In genomic region chr8:10067775-10068174, GRCm38 (mm10) we compare ENCODE assay signal across 23 mouse cellular contexts.
DNase-seq lines count a peak whose midpoint lies in the region; ATAC-seq and TF ChIP-seq lines count a peak whose summit lies in the region.
"Had no signal": no experiment of that assay in that cellular context is flagged by ENCODE, and none has a peak within 500 bp of the region (broad histone marks: within the 10 kb centered on the region; RNA-seq: fewer than 3 reads in every experiment).

No protein-coding gene starts in this region.

- peak; percentile 15 to 31 for DNase-seq in cerebellum, postnatal 10 days
- no peak for DNase-seq in cerebellum, adult 11 months
- no peak for DNase-seq in hindbrain, embryonic 10.5 days (ENCODE audit: low spot score)
- DNase-seq in limb, embryonic 10.5 days (ENCODE audit: low spot score): no peak
- DNase-seq in CH12.LX (ENCODE audit: extremely low read depth): no peak
- DNase-seq: adrenal gland, adult 2 months; adrenal gland, postnatal 14 days; cerebellum, adult 11-12 months; cerebellum, adult 8-10 months; cerebellum, postnatal 14 days; gastrocnemius, postnatal 25 days; heart, adult 18-20 months had no signal

- H3K79me2 ChIP-seq in CH12.LX (replicated peaks; ENCODE audit: control insufficient read depth, extremely low read depth, insufficient read depth, poor library complexity, severe bottlenecking): no peaks in the 10 kb centered on the region

- H3K27ac ChIP-seq in hindbrain, embryonic 16.5 days (ENCODE audit: low read depth, low read length): no peak overlapping the region
- no peak overlapping the region for H3K27ac ChIP-seq in hindbrain, embryonic 10.5 days
- no peak overlapping the region for H3K27ac ChIP-seq in limb, embryonic 13.5 days
- H3K27ac ChIP-seq in limb, embryonic 10.5 days: no peak overlapping the region
- H3K27ac ChIP-seq in CH12.LX (ENCODE audit: insufficient read depth, low read depth): no peak overlapping the region
- H3K27ac ChIP-seq: embryonic facial prominence, embryonic 12.5 days; forebrain, embryonic 12.5 days; forebrain, embryonic 15.5 days; heart, embryonic 10.5 days; heart, embryonic 13.5 days; hindbrain, embryonic 13.5 days; intestine, embryonic 15.5 days had no signal

- no peaks in the 10 kb centered on the region for H3K4me1 ChIP-seq in hindbrain, embryonic 16.5 days (ENCODE audit: control insufficient read depth, insufficient read depth, low read depth, low read length)
- peaks cover 5% of the 10 kb centered on the region; the same call in 1 of the 2 replicates for H3K4me1 ChIP-seq in hindbrain, embryonic 10.5 days (replicated peaks)
- H3K4me1 ChIP-seq in limb, embryonic 13.5 days: no peaks in the 10 kb centered on the region
- H3K4me1 ChIP-seq in limb, embryonic 10.5 days: no peaks in the 10 kb centered on the region
- H3K4me1 ChIP-seq in CH12.LX (ENCODE audit: control insufficient read depth in 1 of 2, insufficient read depth in 2 of 2): peaks cover 5 to 10% of the 10 kb centered on the region in 2 experiments; a peak in 3 of 4 replicates
- H3K4me1 ChIP-seq: embryonic facial prominence, embryonic 12.5 days; forebrain, embryonic 12.5 days; forebrain, embryonic 15.5 days; heart, embryonic 10.5 days; heart, embryonic 13.5 days; intestine, embryonic 15.5 days had no signal

- no peak for TF ChIP-seq POLR2A in CH12.LX (IDR thresholded peaks at IDR 0.05; ENCODE audit: low read depth, low read length)

- ATAC-seq in hindbrain, embryonic 16.5 days: peak; percentile 30; the same call in 1 of the 2 replicates
- ATAC-seq in limb, embryonic 13.5 days (ENCODE audit: low FRiP score, low read depth): 0 out of 2 replicates have a peak, but pooled peaks have one; percentile 36
- no peak for ATAC-seq in CD4-positive, CD25-positive, alpha-beta regulatory T cell, adult 4 months
- ATAC-seq: forebrain, embryonic 15.5 days; intestine, embryonic 15.5 days had no signal

- no peaks in the 10 kb centered on the region for H3K9me3 ChIP-seq in hindbrain, embryonic 16.5 days (ENCODE audit: control insufficient read depth, low read length)
- H3K9me3 ChIP-seq in hindbrain, embryonic 10.5 days: no peaks in the 10 kb centered on the region
- H3K9me3 ChIP-seq in limb, embryonic 13.5 days: no peaks in the 10 kb centered on the region
- H3K9me3 ChIP-seq in limb, embryonic 10.5 days (replicated peaks): no peaks in the 10 kb centered on the region
- no peaks in the 10 kb centered on the region for H3K9me3 ChIP-seq in CH12.LX (replicated peaks; ENCODE audit: low read length)
- H3K9me3 ChIP-seq: embryonic facial prominence, embryonic 12.5 days; forebrain, embryonic 12.5 days; forebrain, embryonic 15.5 days; heart, embryonic 10.5 days; heart, embryonic 13.5 days; hindbrain, embryonic 13.5 days; intestine, embryonic 15.5 days had no signal

- H3K4me3 ChIP-seq in hindbrain, embryonic 16.5 days (ENCODE audit: low read length): no peak overlapping the region
- H3K4me3 ChIP-seq in hindbrain, embryonic 10.5 days: no peak overlapping the region
- no peak overlapping the region for H3K4me3 ChIP-seq in limb, embryonic 13.5 days
- no peak overlapping the region for H3K4me3 ChIP-seq in limb, embryonic 10.5 days
- H3K4me3 ChIP-seq in CH12.LX (replicated peaks in 1 of 3; ENCODE audit: low read depth in 2 of 3, low read length in 2 of 3, poor library complexity in 1 of 3): no peak overlapping the region
- H3K4me3 ChIP-seq: embryonic facial prominence, embryonic 12.5 days; erythroblast, embryonic 14.5 days; forebrain, embryonic 12.5 days; forebrain, embryonic 15.5 days; heart, embryonic 10.5 days; heart, embryonic 13.5 days; hindbrain, embryonic 13.5 days; intestine, embryonic 15.5 days had no signal

- dilution Hi-C loops in CH12.LX (cut with MboI; ENCODE audit: extremely low pct_ligation_motif_present, extremely low pct_unique_long_range_greater_than_20kb, low sequenced_read_pairs): no loop called here

- in situ Hi-C loops in CH12.LX (cut with MboI; ENCODE audit: low pct_ligation_motif_present, low pct_unique_long_range_greater_than_20kb, low sequenced_read_pairs): no loop called here

- no peak for TF ChIP-seq EP300 in CH12.LX (IDR thresholded peaks at IDR 0.05; ENCODE audit: low read length)

- WGBS in hindbrain, embryonic 16.5 days: 74% methylated on average over 7 of the region's 7 CpGs
- WGBS in hindbrain, embryonic 10.5 days: 87% methylated on average over 7 of the region's 7 CpGs
- WGBS in limb, embryonic 13.5 days: 81% methylated on average over 7 of the region's 7 CpGs
- WGBS in limb, embryonic 10.5 days: 88% methylated on average over 7 of the region's 7 CpGs

- H3K9ac ChIP-seq in hindbrain, embryonic 16.5 days (ENCODE audit: low read depth, low read length): no peak overlapping the region
- H3K9ac ChIP-seq in limb, embryonic 13.5 days: no peak overlapping the region
- no peak overlapping the region for H3K9ac ChIP-seq in CH12.LX (ENCODE audit: insufficient read depth, low read depth)
- H3K9ac ChIP-seq: embryonic facial prominence, embryonic 12.5 days; forebrain, embryonic 12.5 days; forebrain, embryonic 15.5 days; heart, embryonic 13.5 days; hindbrain, embryonic 13.5 days; intestine, embryonic 15.5 days had no signal

- no peaks in the 10 kb centered on the region for H3K27me3 ChIP-seq in hindbrain, embryonic 16.5 days (replicated peaks; ENCODE audit: control insufficient read depth, insufficient read depth, low read length)
- no peaks in the 10 kb centered on the region for H3K27me3 ChIP-seq in hindbrain, embryonic 10.5 days (ENCODE audit: insufficient read depth, poor library complexity, severe bottlenecking)
- no peaks in the 10 kb centered on the region; the same call in 1 of the 2 replicates for H3K27me3 ChIP-seq in limb, embryonic 13.5 days
- no peaks in the 10 kb centered on the region for H3K27me3 ChIP-seq in limb, embryonic 10.5 days (ENCODE audit: low read depth, poor library complexity, severe bottlenecking)
- no peaks in the 10 kb centered on the region for H3K27me3 ChIP-seq in CH12.LX (replicated peaks)
- H3K27me3 ChIP-seq: embryonic facial prominence, embryonic 12.5 days; forebrain, embryonic 12.5 days; forebrain, embryonic 15.5 days; hindbrain, embryonic 13.5 days; intestine, embryonic 15.5 days had no signal

- no peak overlapping the region for H3K4me2 ChIP-seq in hindbrain, embryonic 16.5 days (ENCODE audit: low read length)
- H3K4me2 ChIP-seq in limb, embryonic 13.5 days (replicated peaks): no peak overlapping the region
- peak overlapping the region; percentile 50 for H3K4me2 ChIP-seq in CH12.LX (ENCODE audit: insufficient read depth, low read depth, poor library complexity, severe bottlenecking)
- H3K4me2 ChIP-seq: embryonic facial prominence, embryonic 12.5 days; forebrain, embryonic 12.5 days; forebrain, embryonic 15.5 days; heart, embryonic 13.5 days; hindbrain, embryonic 13.5 days; intestine, embryonic 15.5 days had no signal

- TF ChIP-seq RAD21 in CH12.LX (IDR thresholded peaks at IDR 0.05; ENCODE audit: low read depth, low read length): no peak

- H3K36me3 ChIP-seq in hindbrain, embryonic 16.5 days (ENCODE audit: control insufficient read depth, insufficient read depth, low read length): no peaks in the 10 kb centered on the region
- no peaks in the 10 kb centered on the region for H3K36me3 ChIP-seq in hindbrain, embryonic 10.5 days
- H3K36me3 ChIP-seq in limb, embryonic 13.5 days: no peaks in the 10 kb centered on the region
- no peaks in the 10 kb centered on the region for H3K36me3 ChIP-seq in limb, embryonic 10.5 days
- H3K36me3 ChIP-seq in CH12.LX (replicated peaks in 1 of 2; ENCODE audit: control insufficient read depth in 1 of 2, insufficient read depth in 1 of 2, low read length in 1 of 2): no peaks in the 10 kb centered on the region
- H3K36me3 ChIP-seq: embryonic facial prominence, embryonic 12.5 days; forebrain, embryonic 12.5 days; forebrain, embryonic 15.5 days; heart, embryonic 10.5 days; heart, embryonic 13.5 days; hindbrain, embryonic 13.5 days; intestine, embryonic 15.5 days had no signal

- no peak for TF ChIP-seq CTCF in CH12.LX (conservative IDR thresholded peaks at IDR 0.05 in 1 of 2, IDR thresholded peaks at IDR 0.05 in 1 of 2; ENCODE audit: low read depth in 2 of 2, low read length in 2 of 2)

TF ChIP-seq in CH12.LX, 34 proteins besides CTCF, POLR2A, EP300 and RAD21:
- no peak for TF ChIP-seq MYC (IDR thresholded peaks at IDR 0.05; ENCODE audit: low read depth, low read length)
- no peak for TF ChIP-seq HCFC1 (IDR thresholded peaks at IDR 0.05; ENCODE audit: low read depth, low read length)
- no peak for TF ChIP-seq IRF4 (IDR thresholded peaks at IDR 0.05; ENCODE audit: low read depth, low read length)
- no peak for TF ChIP-seq E2F4 (IDR thresholded peaks at IDR 0.05; ENCODE audit: insufficient replicate concordance, low read depth, low read length)

Comparison
In these comparisons a context has a peak if more than half of its experiments do, and no peak if none do; other contexts are left out.
1. DNase-seq: peak in cerebellum, postnatal 10 days (2 of 2); none in cerebellum, adult 11 months (single experiment), hindbrain, embryonic 10.5 days (single experiment), limb, embryonic 10.5 days (single experiment) and CH12.LX (single experiment).